Mouse (Mus musculus) heart, adult 2 months (tissue): ENCODE results near the gene Alkbh3. TPM values are rescaled to one million over a fixed set of nuclear protein-coding genes. Genes with fewer than 3 reads are reported as not detected.
A peak's percentile ranks its signal among the peaks of the same experiment; 100 is the strongest.

Source experiments
- DNase-seq, 2 experiments: peaks; one replicate each; pipeline ENCODE4 v3.0.0; 2021
- H3K27ac ChIP-seq: fragments of 200-600 bp; 2 replicates; pipeline ENCODE4 v1.8.1; 2022
- H3K27me3 ChIP-seq: fragments of 200-500 bp; 2 replicates; pipeline ENCODE4 v1.6.1; 2012; ENCODE audit warnings: mild to moderate bottlenecking, low read length, inconsistent platforms, mixed read lengths; ENCODE audit not compliant: control insufficient read depth, insufficient read depth
- H3K36me3 ChIP-seq: fragments of 200-500 bp; 2 replicates; pipeline ENCODE4 v1.6.1; 2012; ENCODE audit warnings: low read length, inconsistent platforms; ENCODE audit not compliant: control insufficient read depth, insufficient read depth
- H3K4me1 ChIP-seq: fragments of 200-500 bp; 2 replicates; pipeline ENCODE4 v1.6.1; 2011; ENCODE audit warnings: low read length; ENCODE audit not compliant: control insufficient read depth, insufficient read depth
- H3K4me3 ChIP-seq: fragments of 200-600 bp; 2 replicates; pipeline ENCODE4 v1.8.1; 2022
- H3K79me2 ChIP-seq: fragments of 200-500 bp; replicated peaks from 2 replicates; pipeline ENCODE4 v1.6.1; 2012; ENCODE audit warnings: mild to moderate bottlenecking, inconsistent platforms, low read length, moderate library complexity, mixed read lengths; ENCODE audit not compliant: control insufficient read depth, insufficient read depth
- H3K9ac ChIP-seq: fragments of 200-500 bp; 2 replicates; pipeline ENCODE4 v1.6.1; 2012; ENCODE audit warnings: low read depth, mild to moderate bottlenecking, control low read depth, inconsistent platforms, low read length, mixed read lengths
- CTCF ChIP-seq: fragments of 200-600 bp; IDR thresholded peaks from 2 replicates; pipeline ENCODE4 v1.8.1; 2022; ENCODE audit warnings: antibody characterized with exemption, mild to moderate bottlenecking, moderate library complexity
- EP300 ChIP-seq: fragments of 200-500 bp; IDR thresholded peaks from 2 replicates; pipeline ENCODE4 v1.6.1; 2011; ENCODE audit warnings: low read depth, low read length, control low read depth; ENCODE audit not compliant: insufficient read depth
- POLR2A ChIP-seq: fragments of 200-500 bp; IDR thresholded peaks from 2 replicates; pipeline ENCODE4 v1.6.1; 2011; ENCODE audit warnings: mild to moderate bottlenecking, low read depth, low read length, control low read depth; ENCODE audit not compliant: insufficient read depth
- WGBS: fragments of 180-500 bp; shearing (Covaris S2); methylation state at CpG from one replicate; pipeline ENCODE4 v1.1.7; 2018; 5-methylcytosine and 5-hydroxymethylcytosine counted together
- intact Hi-C: fragments of 180-260 bp; cut with DNase I; formaldehyde crosslinking; loops from one replicate; pipeline ENCODE4 v1.15.1; 2025
- polyA plus RNA-seq: library from polyadenylated mRNA; depleted of rRNA; stranded (reverse); fragments of >200 nt; gene quantifications from 2 replicates; pipeline ENCODE4 v1.2.3, GENCODE M21; 2012
- total RNA-seq, 2 experiments: library from RNA; stranded (reverse); gene quantifications; 2 replicates each; pipeline ENCODE4 v1.2.3; 2021

The Alkbh3 gene
- total and polyA plus RNA-seq, 3 experiments, result 47.5 to 54.3 (median 53.5) TPM

DNA sequence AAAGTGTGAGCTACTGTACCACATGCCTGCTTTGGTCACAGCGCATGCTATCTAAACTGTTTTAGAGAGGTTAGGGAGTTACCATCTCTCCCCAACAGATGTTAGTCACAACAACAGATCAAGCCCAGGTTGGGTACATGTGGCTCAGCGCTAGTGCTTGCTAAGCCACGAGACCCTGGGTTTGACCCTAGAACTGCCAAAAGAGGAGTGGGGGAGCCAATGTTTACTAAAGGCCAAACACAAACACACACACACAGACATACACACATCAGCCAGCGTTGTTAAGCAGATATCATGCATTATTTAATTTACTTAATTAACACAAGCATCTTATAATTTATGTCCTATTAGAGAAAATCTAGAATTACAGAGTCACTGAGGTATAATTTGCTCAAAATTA lies 8.7 kb downstream of the Alkbh3 start:
- H3K9ac ChIP-seq, result no peak overlapping the region
- H3K27me3 ChIP-seq, result no peaks in the 10 kb centered on the region
- no peaks in the 10 kb centered on the region for H3K79me2 ChIP-seq
- DNase-seq, result no peak
- no peak overlapping the region for H3K27ac ChIP-seq
- peaks cover 2% of the 10 kb centered on the region for H3K36me3 ChIP-seq
- TF ChIP-seq POLR2A, result no peak
- TF ChIP-seq EP300, result no peak
- TF ChIP-seq CTCF, result no peak
- 0 out of 2 replicates have a peak, but pooled peaks cover 2% of the 10 kb centered on the region for H3K4me1 ChIP-seq
- 76% methylated on average over 4 of the region's 4 CpGs for WGBS
- intact Hi-C loops, result loop anchor here (1.0 to 2.0 kb wide), 2 partner anchors 45 to 131 kb away; partner anchors contain the start of gene Gm13889
- H3K4me3 ChIP-seq, result no peak overlapping the region

DNA sequence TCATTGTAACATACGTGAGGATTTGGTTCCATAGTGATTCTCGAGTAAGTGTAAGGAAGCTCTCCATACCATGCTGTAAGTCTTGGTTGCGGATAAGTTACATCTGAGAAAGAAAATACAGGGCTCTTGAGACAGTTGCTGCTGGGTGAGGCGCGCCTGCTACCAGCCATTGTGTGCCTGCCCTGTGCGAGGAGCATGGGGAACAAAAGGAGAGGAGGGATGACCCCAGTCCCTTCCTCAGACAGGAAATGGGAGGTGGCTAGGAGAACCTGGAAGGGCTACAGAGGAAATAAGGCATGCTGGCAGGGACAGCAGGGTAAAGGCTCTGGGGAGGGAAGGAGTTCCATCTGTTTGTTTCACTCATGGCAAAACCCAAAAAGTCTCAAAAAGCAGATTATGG lies 9.2 kb downstream of the Alkbh3 start:
- WGBS, result 60% methylated on average over 6 of the region's 6 CpGs
- no peak for DNase-seq
- Histone ChIP-seq H3K4me3 (no peak overlapping the region), H3K27ac (no peak overlapping the region), H3K9ac (no peak overlapping the region), H3K4me1 (0 out of 2 replicates have a peak, but pooled peaks cover 2% of the 10 kb centered on the region), H3K27me3 (no peaks in the 10 kb centered on the region), H3K79me2 (no peaks in the 10 kb centered on the region), H3K36me3 (peaks cover 2% of the 10 kb centered on the region; the same call in 1 of the 2 replicates)
- intact Hi-C loops, result no loop called here
- no peak for TF ChIP-seq CTCF
- TF ChIP-seq EP300, result no peak
- no peak for TF ChIP-seq POLR2A

DNA sequence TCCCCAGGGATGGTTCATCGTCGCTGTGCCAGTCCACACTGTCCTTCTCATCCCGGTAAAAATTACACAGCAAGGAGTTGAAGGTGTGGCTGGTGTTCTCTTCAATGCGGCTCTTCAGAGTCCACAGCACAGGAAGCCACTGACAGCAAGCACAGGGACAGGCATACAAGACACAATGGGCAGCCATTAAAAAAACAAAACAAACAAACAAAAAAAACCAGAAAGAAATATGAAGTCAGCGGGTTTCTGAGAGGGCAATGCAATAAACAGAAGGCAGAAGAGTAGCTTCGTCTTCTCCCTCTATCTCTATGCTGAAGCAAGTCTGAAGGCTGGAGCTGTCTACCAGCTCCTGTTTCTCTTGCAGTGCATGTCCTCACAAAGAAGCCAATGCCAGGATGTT lies 14.4 kb downstream of the Alkbh3 start, which contains the start of gene Gm27027:
Gene Gm27027, minus strand, starts transcription at position 101 of the 400 bp plus-strand sequence.
- WGBS, result 83% methylated on average over 6 of the region's 6 CpGs
- no peak within 1 kb of the TSS for H3K27ac ChIP-seq
- no peak for DNase-seq
- H3K4me3 ChIP-seq, result no peak within 1 kb of the TSS
- intact Hi-C loops, result no loop called here
- no peaks in the 10 kb centered on the region for H3K27me3 ChIP-seq
- no peak within 1 kb of the TSS for H3K9ac ChIP-seq
- no peaks in the 10 kb centered on the region for H3K79me2 ChIP-seq
- peaks cover 20% of the 10 kb centered on the region for H3K36me3 ChIP-seq
- peaks cover 4% of the 10 kb centered on the region; the same call in 1 of the 2 replicates for H3K4me1 ChIP-seq
- no peak for TF ChIP-seq POLR2A
- TF ChIP-seq CTCF, result no peak
- TF ChIP-seq EP300, result no peak

DNA sequence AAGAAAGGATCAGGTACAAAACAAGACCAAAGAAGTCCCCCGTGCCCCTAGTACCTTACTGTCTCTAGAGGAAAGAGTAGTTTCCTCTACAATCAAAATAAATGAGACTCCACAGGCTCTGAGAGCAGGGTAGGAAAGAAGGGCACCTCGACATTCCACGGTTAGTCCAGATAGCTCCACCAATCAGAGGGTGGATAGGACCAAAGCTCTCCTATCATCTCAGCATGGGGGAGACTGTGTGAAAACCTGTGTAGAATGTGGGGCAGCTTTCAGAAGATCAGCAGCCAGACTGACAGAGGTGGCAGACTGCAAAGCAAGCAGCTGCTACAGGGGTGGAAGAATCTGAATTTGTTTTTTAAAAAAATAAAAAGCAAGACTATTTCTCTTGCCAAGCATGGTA lies 17.8 kb downstream of the Alkbh3 start:
- DNase-seq, result no peak
- H3K27ac ChIP-seq, result peak overlapping the region; percentile 43
- no peaks in the 10 kb centered on the region for H3K79me2 ChIP-seq
- H3K9ac ChIP-seq, result no peak overlapping the region
- TF ChIP-seq POLR2A (no peak), EP300 (no peak), CTCF (no peak)
- H3K27me3 ChIP-seq, result no peaks in the 10 kb centered on the region
- H3K4me1 ChIP-seq, result peaks cover 4% of the 10 kb centered on the region; the same call in 1 of the 2 replicates
- H3K4me3 ChIP-seq, result no peak overlapping the region
- intact Hi-C loops, result no loop called here
- WGBS, result 33% methylated on average over 3 of the region's 3 CpGs
- peaks cover 23% of the 10 kb centered on the region for H3K36me3 ChIP-seq

DNA sequence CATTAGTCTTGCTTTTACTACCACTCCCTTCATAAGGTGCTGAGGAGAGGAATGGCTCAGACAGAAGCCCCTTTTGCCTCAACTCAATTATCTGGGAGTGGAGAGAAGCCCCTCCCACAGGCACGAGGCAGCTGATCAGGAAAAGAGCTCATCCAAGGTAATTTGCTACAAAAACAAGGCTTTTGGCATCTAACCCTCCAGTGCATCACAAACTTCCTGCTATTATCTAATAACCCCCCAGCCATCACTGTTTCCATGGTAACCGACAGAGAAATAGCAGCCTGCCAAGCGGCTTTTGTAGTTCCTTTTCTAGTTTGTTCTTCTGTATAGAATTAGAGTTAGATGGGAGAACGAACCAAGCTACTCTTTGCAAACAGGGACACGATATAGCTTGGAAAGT lies 18.3 kb downstream of the Alkbh3 start:
- no peaks in the 10 kb centered on the region for H3K27me3 ChIP-seq
- H3K79me2 ChIP-seq, result no peaks in the 10 kb centered on the region
- TF ChIP-seq EP300 (no peak), CTCF (no peak), POLR2A (no peak)
- intact Hi-C loops, result no loop called here
- H3K27ac ChIP-seq, result peak overlapping the region; percentile 43
- 28% methylated on average over 5 of the region's 5 CpGs for WGBS
- H3K36me3 ChIP-seq, result peaks cover 23% of the 10 kb centered on the region
- H3K4me3 ChIP-seq, result no peak overlapping the region
- DNase-seq, result peak in 1 of 2 experiments; percentile 23
- H3K9ac ChIP-seq, result no peak overlapping the region
- peaks cover 4% of the 10 kb centered on the region; the same call in 1 of the 2 replicates for H3K4me1 ChIP-seq

DNA sequence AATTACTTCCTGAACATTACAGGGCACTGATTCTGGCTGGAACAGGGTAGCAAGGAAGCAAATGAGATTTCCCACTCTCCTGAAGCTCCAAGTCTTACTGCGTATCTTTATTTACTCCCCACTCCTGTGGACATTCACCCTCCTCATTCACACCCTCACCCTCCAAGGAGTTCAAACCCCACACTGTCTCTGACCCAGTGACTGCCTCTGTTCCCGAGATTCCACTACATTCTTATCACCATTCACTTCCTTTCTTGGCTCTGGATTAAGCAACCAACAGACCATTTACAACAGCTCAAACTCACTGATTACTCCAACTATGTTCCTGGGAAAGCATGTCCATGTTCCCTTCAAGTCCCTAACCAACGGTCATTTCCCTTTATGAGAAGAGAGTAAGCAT lies 19.3 kb downstream of the Alkbh3 start:
- TF ChIP-seq POLR2A (no peak), EP300 (no peak), CTCF (no peak)
- Histone ChIP-seq H3K79me2 (no peaks in the 10 kb centered on the region), H3K9ac (no peak overlapping the region), H3K4me1 (peaks cover 4% of the 10 kb centered on the region; the same call in 1 of the 2 replicates), H3K36me3 (peaks cover 23% of the 10 kb centered on the region), H3K27me3 (no peaks in the 10 kb centered on the region), H3K4me3 (no peak overlapping the region), H3K27ac (no peak overlapping the region)
- 35% methylated on average over 3 of the region's 3 CpGs for WGBS
- intact Hi-C loops, result no loop called here
- no peak for DNase-seq
